Mouse (Mus musculus): ENCODE data around the gene Nlrp9b. TPM values are rescaled to one million over a fixed set of nuclear protein-coding genes. Genes with fewer than 3 reads are reported as not detected.
"Not testable (repeated sequence)": the region's sequence is repeated elsewhere in the genome, so short reads cannot be mapped to it uniquely, and the experiment has no call there.

Gene Nlrp9b
- polyA plus RNA-seq (2016; fragmentation: Nextera tagmentation; extraction: Ambion mirVana) = not detected in 2 replicates

GRCm38 (mm10) chr7:19991165-19991564 lies at the start of gene Nlrp9b:
TSS of gene Nlrp9b (plus strand) at chr7:19991465.
- not testable (repeated sequence) for H3K27ac ChIP-seq; H3K4me1 ChIP-seq; H3K4me3 ChIP-seq; H3K36me3 ChIP-seq; H3K9ac ChIP-seq; H3K27me3 ChIP-seq (replicated peaks); H3K4me2 ChIP-seq (replicated peaks); ATAC-seq (ENCODE audit: low FRiP score, low read depth)
- WGBS = 71% methylated on average over 8 of the region's 8 CpGs
- peaks cover 29% of the 10 kb centered on the region for H3K9me3 ChIP-seq

GRCm38 (mm10) chr7:19944709-19945108 lies 46.6 kb upstream of the Nlrp9b start:
- WGBS = 89% methylated on average over 8 of the region's 8 CpGs
- H3K27ac ChIP-seq = no peak overlapping the region
- H3K36me3 ChIP-seq = no peaks in the 10 kb centered on the region
- H3K9ac ChIP-seq = no peak overlapping the region
- no peak overlapping the region for H3K4me2 ChIP-seq (replicated peaks)
- no peaks in the 10 kb centered on the region for H3K4me1 ChIP-seq
- ATAC-seq (ENCODE audit: low FRiP score, low read depth) = no peak
- H3K4me3 ChIP-seq = no peak overlapping the region
- H3K9me3 ChIP-seq = no peaks in the 10 kb centered on the region
- H3K27me3 ChIP-seq (replicated peaks) = no peaks in the 10 kb centered on the region

- no peaks in the 10 kb centered on the region for H3K4me1 ChIP-seq
- ATAC-seq (ENCODE audit: low FRiP score, low read depth) = no peak
- H3K9me3 ChIP-seq = no peaks in the 10 kb centered on the region
- H3K27ac ChIP-seq = no peak overlapping the region
- no peak overlapping the region for H3K4me2 ChIP-seq (replicated peaks)
- no peak overlapping the region for H3K4me3 ChIP-seq
- no peaks in the 10 kb centered on the region for H3K27me3 ChIP-seq (replicated peaks)
- no peaks in the 10 kb centered on the region for H3K36me3 ChIP-seq
- 90% methylated on average over 5 of the region's 5 CpGs for WGBS
- no peak overlapping the region for H3K9ac ChIP-seq
These were observed 46.1 kb upstream of the Nlrp9b start for GRCm38 (mm10) chr7:19945201-19945600.

DNA sequence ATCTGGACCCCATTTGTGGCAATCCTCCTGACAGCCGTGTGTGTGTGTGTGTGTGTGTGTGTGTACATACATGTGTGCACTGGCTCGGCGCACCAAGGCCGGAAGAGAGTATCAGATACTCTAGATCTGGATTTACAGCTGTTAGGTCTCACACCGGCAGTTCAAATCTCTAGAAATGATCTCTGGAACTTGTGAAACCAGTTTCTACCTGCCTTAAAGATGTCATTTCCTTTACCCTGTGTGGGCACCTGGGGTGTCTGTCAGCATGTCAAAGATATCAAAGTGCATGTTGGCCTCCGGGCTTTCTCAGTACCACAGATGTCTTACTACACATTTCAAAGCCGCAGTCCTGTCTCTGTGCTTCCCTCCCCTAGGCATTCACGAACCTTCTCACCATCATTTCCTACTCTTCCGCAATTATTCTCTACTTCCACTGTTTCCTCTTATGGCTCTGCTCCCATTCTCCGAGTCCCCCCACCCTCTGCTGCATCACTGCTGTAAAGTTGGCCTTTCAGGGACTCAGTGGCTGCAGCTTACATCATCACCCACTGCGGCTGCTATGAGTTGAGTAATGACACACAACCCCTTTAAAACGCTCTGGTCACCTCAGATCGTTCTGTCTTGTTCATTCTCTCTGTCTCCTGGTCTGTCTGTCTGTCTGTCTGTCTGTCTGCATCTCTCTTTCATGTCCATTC lies 45.3 kb upstream of the Nlrp9b start:
- Histone ChIP-seq H3K4me1 (no peaks in the 10 kb centered on the region), H3K4me2 (replicated peaks) (no peak overlapping the region), H3K27ac (no peak overlapping the region), H3K4me3 (no peak overlapping the region), H3K36me3 (no peaks in the 10 kb centered on the region), H3K9ac (no peak overlapping the region), H3K9me3 (no peaks in the 10 kb centered on the region), H3K27me3 (replicated peaks) (no peaks in the 10 kb centered on the region)
- ATAC-seq (ENCODE audit: low FRiP score, low read depth) = no peak
- WGBS = 86% methylated on average over 13 of the region's 13 CpGs

- H3K4me2 ChIP-seq (replicated peaks) = no peak overlapping the region
- H3K27me3 ChIP-seq (replicated peaks) = no peaks in the 10 kb centered on the region
- H3K27ac ChIP-seq = no peak overlapping the region
- H3K9me3 ChIP-seq = no peaks in the 10 kb centered on the region
- no peak for ATAC-seq (ENCODE audit: low FRiP score, low read depth)
- no peak overlapping the region for H3K4me3 ChIP-seq
- 81% methylated on average over 12 of the region's 12 CpGs for WGBS
- no peak overlapping the region for H3K9ac ChIP-seq
- no peaks in the 10 kb centered on the region for H3K4me1 ChIP-seq
- no peaks in the 10 kb centered on the region for H3K36me3 ChIP-seq
These were observed 42.3 kb upstream of the Nlrp9b start for GRCm38 (mm10) chr7:19948956-19949355.

- Histone ChIP-seq H3K27ac (no peak overlapping the region), H3K9ac (no peak overlapping the region), H3K27me3 (replicated peaks) (no peaks in the 10 kb centered on the region), H3K36me3 (no peaks in the 10 kb centered on the region), H3K9me3 (no peaks in the 10 kb centered on the region), H3K4me1 (no peaks in the 10 kb centered on the region), H3K4me3 (no peak overlapping the region), H3K4me2 (replicated peaks) (no peak overlapping the region)
- WGBS = 63% methylated on average over 10 of the region's 10 CpGs
- ATAC-seq (ENCODE audit: low FRiP score, low read depth) = no peak
These were observed 41.3 kb upstream of the Nlrp9b start for GRCm38 (mm10) chr7:19949996-19950395.

- 62% methylated on average over 9 of the region's 9 CpGs for WGBS
- no peaks in the 10 kb centered on the region for H3K9me3 ChIP-seq
- no peak for ATAC-seq (ENCODE audit: low FRiP score, low read depth)
- no peaks in the 10 kb centered on the region for H3K27me3 ChIP-seq (replicated peaks)
- H3K27ac ChIP-seq = no peak within 1 kb of the TSS
- H3K4me1 ChIP-seq = no peaks in the 10 kb centered on the region
- no peak within 1 kb of the TSS for H3K4me2 ChIP-seq (replicated peaks)
- no peak within 1 kb of the TSS for H3K9ac ChIP-seq
- H3K36me3 ChIP-seq = no peaks in the 10 kb centered on the region
- no peak within 1 kb of the TSS for H3K4me3 ChIP-seq
These were observed 40.7 kb upstream of the Nlrp9b start, which contains the start of gene Igsf23 for GRCm38 (mm10) chr7:19950589-19950988. TSS of gene Igsf23 (minus strand) at chr7:19950756.

DNA sequence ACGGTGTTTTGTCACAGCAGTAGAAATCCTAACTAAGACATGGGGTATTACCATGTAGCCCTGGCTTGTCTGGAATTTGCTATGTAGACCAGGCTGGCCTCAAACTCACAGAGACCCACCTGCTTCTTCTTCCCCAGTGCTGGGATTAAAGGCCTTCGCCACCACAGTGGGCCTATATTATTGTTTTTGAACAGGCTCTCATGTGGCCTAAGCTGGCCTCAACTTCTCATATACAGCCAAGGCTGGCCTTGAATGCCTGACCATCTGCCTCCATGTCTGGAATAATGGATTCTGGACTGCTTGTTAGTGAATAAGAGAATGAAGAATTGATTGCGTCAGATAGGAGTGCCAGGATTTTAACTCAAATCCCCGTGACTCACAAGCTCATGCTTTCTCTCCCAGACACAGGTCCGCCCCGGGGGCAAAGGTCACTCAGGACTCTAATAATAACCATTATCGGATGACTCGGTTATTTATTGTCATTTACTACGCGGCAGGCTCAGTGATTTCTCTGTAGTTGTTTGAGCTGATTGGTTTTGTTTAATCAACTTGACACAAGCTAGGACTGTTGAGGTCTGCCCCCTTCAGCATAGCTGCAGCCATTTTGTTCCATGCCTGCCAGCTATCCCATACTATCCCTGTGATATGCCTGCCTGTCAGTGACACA lies 38.8 kb upstream of the Nlrp9b start:
- H3K36me3 ChIP-seq = no peaks in the 10 kb centered on the region
- 60% methylated on average over 10 of the region's 10 CpGs for WGBS
- no peak overlapping the region for H3K27ac ChIP-seq
- 0 out of 2 replicates have a peak, but pooled peaks have one; percentile 30 for ATAC-seq (ENCODE audit: low FRiP score, low read depth)
- no peak overlapping the region for H3K9ac ChIP-seq
- no peak overlapping the region for H3K4me3 ChIP-seq
- H3K4me2 ChIP-seq (replicated peaks) = no peak overlapping the region
- H3K9me3 ChIP-seq = no peaks in the 10 kb centered on the region
- no peaks in the 10 kb centered on the region for H3K4me1 ChIP-seq
- no peaks in the 10 kb centered on the region for H3K27me3 ChIP-seq (replicated peaks)

- Histone ChIP-seq H3K9ac (no peak overlapping the region), H3K36me3 (no peaks in the 10 kb centered on the region), H3K4me3 (no peak overlapping the region), H3K4me1 (no peaks in the 10 kb centered on the region), H3K27me3 (replicated peaks) (no peaks in the 10 kb centered on the region), H3K9me3 (no peaks in the 10 kb centered on the region), H3K4me2 (replicated peaks) (no peak overlapping the region), H3K27ac (no peak overlapping the region)
- ATAC-seq (ENCODE audit: low FRiP score, low read depth) = no peak
- WGBS = 41% methylated on average over 9 of the region's 9 CpGs
These were observed 38.2 kb upstream of the Nlrp9b start for GRCm38 (mm10) chr7:19953054-19953453.

- no peaks in the 10 kb centered on the region for H3K36me3 ChIP-seq
- no peaks in the 10 kb centered on the region for H3K4me1 ChIP-seq
- H3K27me3 ChIP-seq (replicated peaks) = no peaks in the 10 kb centered on the region
- ATAC-seq (ENCODE audit: low FRiP score, low read depth) = no peak
- H3K9ac ChIP-seq = no peak overlapping the region
- no peak overlapping the region for H3K4me3 ChIP-seq
- no peak overlapping the region for H3K27ac ChIP-seq
- H3K9me3 ChIP-seq = no peaks in the 10 kb centered on the region
- no peak overlapping the region for H3K4me2 ChIP-seq (replicated peaks)
- 75% methylated on average over 4 of the region's 4 CpGs for WGBS
These were observed 35.4 kb upstream of the Nlrp9b start for GRCm38 (mm10) chr7:19955861-19956260.

DNA sequence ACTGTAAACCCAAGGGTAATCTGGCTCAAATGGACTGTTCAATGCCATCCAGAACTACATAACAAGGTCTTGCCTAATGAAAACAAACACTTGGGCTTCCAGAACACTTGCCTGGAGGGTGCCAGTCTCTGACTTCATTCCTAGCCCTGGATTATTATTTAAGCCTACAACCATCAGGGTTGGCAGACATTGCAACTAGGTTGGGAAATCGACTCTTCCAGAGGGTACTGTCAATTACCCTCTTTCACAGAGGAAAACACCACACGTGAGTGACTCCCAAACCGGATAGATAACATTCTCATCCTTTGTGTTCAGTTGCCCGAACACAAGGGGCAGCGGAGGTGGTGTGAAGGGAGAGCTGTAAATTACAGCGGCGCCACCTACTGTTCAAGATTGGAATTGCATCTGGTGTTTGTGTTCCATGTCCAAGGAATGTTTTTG lies 34.9 kb upstream of the Nlrp9b start:
- Histone ChIP-seq H3K36me3 (no peaks in the 10 kb centered on the region), H3K4me1 (no peaks in the 10 kb centered on the region), H3K4me3 (no peak overlapping the region), H3K4me2 (replicated peaks) (no peak overlapping the region), H3K27me3 (replicated peaks) (no peaks in the 10 kb centered on the region), H3K9me3 (no peaks in the 10 kb centered on the region), H3K9ac (no peak overlapping the region), H3K27ac (no peak overlapping the region)
- 2% methylated on average over 7 of the region's 7 CpGs for WGBS
- peak; percentile 48; the same call in 1 of the 2 replicates for ATAC-seq (ENCODE audit: low FRiP score, low read depth)

DNA sequence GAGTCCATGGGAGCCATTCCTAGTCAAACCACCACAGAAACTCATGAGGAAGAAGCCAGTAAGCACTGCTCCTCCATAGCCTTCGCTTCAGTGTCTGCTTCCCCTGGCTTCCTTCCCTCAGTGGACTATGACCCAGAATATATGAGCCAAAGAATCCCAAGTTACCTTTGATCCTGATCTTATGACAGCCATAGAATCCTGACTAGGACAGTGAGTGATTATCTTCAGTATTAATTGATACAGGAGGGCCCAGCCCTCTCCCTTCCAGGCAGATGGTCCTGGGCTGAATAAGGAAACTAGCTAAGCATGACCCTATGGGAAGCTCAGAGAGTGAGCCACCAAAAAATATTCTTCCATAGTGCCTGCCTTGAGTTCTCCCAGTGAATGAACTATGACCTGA lies 28.8 kb upstream of the Nlrp9b start:
- Histone ChIP-seq H3K4me1 (no peaks in the 10 kb centered on the region), H3K36me3 (no peaks in the 10 kb centered on the region), H3K9me3 (no peaks in the 10 kb centered on the region), H3K9ac (no peak overlapping the region), H3K4me2 (replicated peaks) (no peak overlapping the region), H3K27ac (no peak overlapping the region), H3K4me3 (no peak overlapping the region), H3K27me3 (replicated peaks) (no peaks in the 10 kb centered on the region)
- no peak for ATAC-seq (ENCODE audit: low FRiP score, low read depth)
- 72% methylated on average over 1 of the region's 1 CpGs for WGBS
